Mouse (Mus musculus): ENCODE measurements around the gene Alx3. TPM values are rescaled to one million over a fixed set of nuclear protein-coding genes. Genes with fewer than 3 reads are reported as not detected.

Gene Alx3
- polyA plus RNA-seq, 1 experiment = not detected

GRCm38 (mm10) chr3:107611394-107611793 lies 16.6 kb downstream of the Alx3 start:
- 72% methylated on average over 4 of the region's 4 CpGs for WGBS
- TF ChIP-seq CTCF (IDR thresholded peaks at IDR 0.05; ENCODE audit: insufficient read depth, low read depth, low read length) = no peak
- no peak for TF ChIP-seq POLR2A (IDR thresholded peaks at IDR 0.05; ENCODE audit: insufficient read depth, low read depth, low read length)
- no peaks in the 10 kb centered on the region for H3K4me1 ChIP-seq (ENCODE audit: control insufficient read depth, insufficient read depth, low read length)
- H3K4me3 ChIP-seq (ENCODE audit: insufficient read depth, low read depth, low read length) = no peak overlapping the region
- no peak overlapping the region for H3K27ac ChIP-seq (ENCODE audit: insufficient read depth, low read depth, low read length)

GRCm38 (mm10) chr3:107612902-107613525 lies 18.2 kb downstream of the Alx3 start:
- no peaks in the 10 kb centered on the region for H3K4me1 ChIP-seq (ENCODE audit: control insufficient read depth, insufficient read depth, low read length)
- no peak for TF ChIP-seq POLR2A (IDR thresholded peaks at IDR 0.05; ENCODE audit: insufficient read depth, low read depth, low read length)
- TF ChIP-seq CTCF (IDR thresholded peaks at IDR 0.05; ENCODE audit: insufficient read depth, low read depth, low read length) = no peak
- 71% methylated on average over 11 of the region's 11 CpGs for WGBS
- H3K4me3 ChIP-seq (ENCODE audit: insufficient read depth, low read depth, low read length) = no peak overlapping the region
- no peak overlapping the region for H3K27ac ChIP-seq (ENCODE audit: insufficient read depth, low read depth, low read length)

- 97% methylated on average over 3 of the region's 3 CpGs for WGBS
- no peak for TF ChIP-seq POLR2A (IDR thresholded peaks at IDR 0.05; ENCODE audit: insufficient read depth, low read depth, low read length)
- no peak for TF ChIP-seq CTCF (IDR thresholded peaks at IDR 0.05; ENCODE audit: insufficient read depth, low read depth, low read length)
- Histone ChIP-seq H3K4me1 (ENCODE audit: control insufficient read depth, insufficient read depth, low read length) (no peaks in the 10 kb centered on the region), H3K4me3 (ENCODE audit: insufficient read depth, low read depth, low read length) (no peak overlapping the region), H3K27ac (ENCODE audit: insufficient read depth, low read depth, low read length) (no peak overlapping the region)
These were observed 23.0 kb downstream of the Alx3 start for GRCm38 (mm10) chr3:107617800-107618199.

GRCm38 (mm10) chr3:107619911-107620310 lies 25.1 kb downstream of the Alx3 start:
- no peak overlapping the region for H3K4me3 ChIP-seq (ENCODE audit: insufficient read depth, low read depth, low read length)
- TF ChIP-seq POLR2A (IDR thresholded peaks at IDR 0.05; ENCODE audit: insufficient read depth, low read depth, low read length) = no peak
- no peak for TF ChIP-seq CTCF (IDR thresholded peaks at IDR 0.05; ENCODE audit: insufficient read depth, low read depth, low read length)
- 83% methylated on average over 6 of the region's 6 CpGs for WGBS
- H3K27ac ChIP-seq (ENCODE audit: insufficient read depth, low read depth, low read length) = no peak overlapping the region
- no peaks in the 10 kb centered on the region for H3K4me1 ChIP-seq (ENCODE audit: control insufficient read depth, insufficient read depth, low read length)

GRCm38 (mm10) chr3:107621286-107622075 lies 26.6 kb downstream of the Alx3 start:
- Histone ChIP-seq H3K4me1 (ENCODE audit: control insufficient read depth, insufficient read depth, low read length) (no peaks in the 10 kb centered on the region), H3K27ac (ENCODE audit: insufficient read depth, low read depth, low read length) (no peak overlapping the region), H3K4me3 (ENCODE audit: insufficient read depth, low read depth, low read length) (no peak overlapping the region)
- no peak for TF ChIP-seq CTCF (IDR thresholded peaks at IDR 0.05; ENCODE audit: insufficient read depth, low read depth, low read length)
- no peak for TF ChIP-seq POLR2A (IDR thresholded peaks at IDR 0.05; ENCODE audit: insufficient read depth, low read depth, low read length)
- 93% methylated on average over 21 of the region's 21 CpGs for WGBS

- no peak overlapping the region for H3K27ac ChIP-seq (ENCODE audit: insufficient read depth, low read depth, low read length)
- 97% methylated on average over 7 of the region's 7 CpGs for WGBS
- H3K4me1 ChIP-seq (ENCODE audit: control insufficient read depth, insufficient read depth, low read length) = no peaks in the 10 kb centered on the region
- TF ChIP-seq POLR2A (IDR thresholded peaks at IDR 0.05; ENCODE audit: insufficient read depth, low read depth, low read length) (no peak), CTCF (IDR thresholded peaks at IDR 0.05; ENCODE audit: insufficient read depth, low read depth, low read length) (no peak)
- H3K4me3 ChIP-seq (ENCODE audit: insufficient read depth, low read depth, low read length) = no peak overlapping the region
These were observed 27.7 kb downstream of the Alx3 start for GRCm38 (mm10) chr3:107622537-107622936.

GRCm38 (mm10) chr3:107624424-107624823 lies 29.6 kb downstream of the Alx3 start:
- Histone ChIP-seq H3K4me3 (ENCODE audit: insufficient read depth, low read depth, low read length) (no peak overlapping the region), H3K4me1 (ENCODE audit: control insufficient read depth, insufficient read depth, low read length) (no peaks in the 10 kb centered on the region), H3K27ac (ENCODE audit: insufficient read depth, low read depth, low read length) (no peak overlapping the region)
- TF ChIP-seq POLR2A (IDR thresholded peaks at IDR 0.05; ENCODE audit: insufficient read depth, low read depth, low read length) = no peak
- TF ChIP-seq CTCF (IDR thresholded peaks at IDR 0.05; ENCODE audit: insufficient read depth, low read depth, low read length) = no peak
- WGBS = 97% methylated on average over 8 of the region's 8 CpGs

- 94% methylated on average over 8 of the region's 8 CpGs for WGBS
- Histone ChIP-seq H3K4me3 (ENCODE audit: insufficient read depth, low read depth, low read length) (no peak overlapping the region), H3K27ac (ENCODE audit: insufficient read depth, low read depth, low read length) (no peak overlapping the region), H3K4me1 (ENCODE audit: control insufficient read depth, insufficient read depth, low read length) (no peaks in the 10 kb centered on the region)
- no peak for TF ChIP-seq POLR2A (IDR thresholded peaks at IDR 0.05; ENCODE audit: insufficient read depth, low read depth, low read length)
- TF ChIP-seq CTCF (IDR thresholded peaks at IDR 0.05; ENCODE audit: insufficient read depth, low read depth, low read length) = no peak
These were observed 30.7 kb downstream of the Alx3 start for GRCm38 (mm10) chr3:107625536-107625935.

- Histone ChIP-seq H3K27ac (ENCODE audit: insufficient read depth, low read depth, low read length) (no peak overlapping the region), H3K4me3 (ENCODE audit: insufficient read depth, low read depth, low read length) (no peak overlapping the region), H3K4me1 (ENCODE audit: control insufficient read depth, insufficient read depth, low read length) (no peaks in the 10 kb centered on the region)
- 95% methylated on average over 8 of the region's 8 CpGs for WGBS
- no peak for TF ChIP-seq CTCF (IDR thresholded peaks at IDR 0.05; ENCODE audit: insufficient read depth, low read depth, low read length)
- no peak for TF ChIP-seq POLR2A (IDR thresholded peaks at IDR 0.05; ENCODE audit: insufficient read depth, low read depth, low read length)
These were observed 31.9 kb downstream of the Alx3 start for GRCm38 (mm10) chr3:107626751-107627150.

Measured in olfactory bulb, adult 2 months (tissue).